Mouse (Mus musculus) R1 (cell line): ENCODE results near the gene Ltbp2.

Experiments used
- DNase-seq: peaks from one replicate; pipeline ENCODE4 v3.0.0-alpha.2; 2018; ENCODE audit warnings: low read depth, low spot score

Gene Ltbp2

DNA sequence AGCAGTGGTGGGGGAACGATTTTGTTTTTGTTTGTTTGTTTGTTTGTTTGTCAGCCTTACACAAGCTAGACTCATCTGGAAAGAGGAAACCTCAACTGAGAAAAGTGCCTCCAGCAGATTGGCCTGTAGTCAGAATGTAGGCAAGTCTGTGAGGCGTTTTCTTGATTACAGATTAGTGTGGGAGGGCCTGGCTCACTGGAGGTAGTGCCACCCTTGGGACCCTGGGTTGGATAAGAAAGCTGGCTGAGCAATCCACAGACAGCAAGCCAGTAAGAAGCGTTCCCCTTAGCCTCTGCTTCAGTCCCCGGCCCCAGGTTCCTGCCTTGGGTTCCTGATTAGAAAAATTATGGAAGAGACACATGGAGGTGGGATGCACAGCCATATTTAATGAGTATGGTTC, 36.4 kb downstream of the Ltbp2 start:
- no peak for DNase-seq

DNA sequence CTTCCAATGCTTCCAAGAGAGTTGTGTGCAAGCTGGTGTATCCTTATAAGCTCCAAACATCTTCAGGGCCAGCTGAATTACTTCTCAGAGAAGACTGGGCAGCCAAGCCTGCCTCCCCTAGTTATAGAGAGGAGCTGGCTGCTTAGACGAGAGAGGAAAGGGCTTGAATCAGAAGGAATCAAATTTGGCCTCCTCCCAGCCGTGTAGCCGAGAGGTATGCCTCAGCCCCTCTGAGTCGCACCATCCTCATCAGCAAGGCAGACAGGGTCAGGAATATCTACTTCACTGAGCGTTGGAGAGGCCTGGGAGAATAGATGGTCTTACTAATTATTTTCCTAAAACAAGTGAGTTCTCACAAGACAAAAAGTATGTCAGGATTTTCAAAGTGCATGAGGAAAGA, 40.7 kb downstream of the Ltbp2 start:
- DNase-seq = no peak

DNA sequence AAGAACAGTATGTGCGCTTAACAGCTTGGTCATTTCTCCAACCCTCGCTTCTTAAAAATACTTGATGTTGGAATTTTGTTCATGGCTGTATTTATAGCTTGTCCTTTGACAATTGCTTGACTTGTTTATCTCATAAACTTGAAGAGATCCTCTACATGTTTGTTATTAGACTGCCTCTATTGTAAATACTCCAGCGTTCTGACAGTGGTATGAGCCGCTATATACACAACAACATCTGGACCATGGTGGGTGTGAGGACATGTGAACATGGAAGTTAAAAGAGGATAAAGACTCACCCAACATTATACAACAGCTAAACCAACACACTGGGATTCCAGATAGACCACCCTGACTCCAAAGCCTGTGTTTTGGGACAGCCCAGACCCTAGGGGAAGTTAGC, 41.6 kb downstream of the Ltbp2 start:
- no peak for DNase-seq

DNA sequence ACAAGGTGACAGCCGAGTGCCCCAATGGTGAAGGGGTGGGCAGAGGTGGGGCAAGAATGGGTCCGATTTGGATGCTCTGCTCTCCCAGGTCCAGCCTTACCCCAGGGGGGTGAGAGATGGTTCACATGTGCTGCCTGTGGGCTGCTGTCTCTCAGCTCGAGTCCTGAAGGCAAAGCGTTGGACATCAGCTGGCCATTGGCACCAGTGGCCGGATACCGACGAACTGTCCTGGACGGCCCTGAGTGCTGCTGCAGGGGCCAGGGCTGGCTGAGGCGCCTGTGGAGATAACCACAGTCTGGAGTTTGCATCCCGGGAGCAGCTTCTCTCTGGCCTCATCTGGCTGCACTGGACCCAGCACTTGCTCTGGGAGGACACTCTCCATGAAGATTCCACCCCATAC, 44.7 kb downstream of the Ltbp2 start:
- no peak for DNase-seq

DNA sequence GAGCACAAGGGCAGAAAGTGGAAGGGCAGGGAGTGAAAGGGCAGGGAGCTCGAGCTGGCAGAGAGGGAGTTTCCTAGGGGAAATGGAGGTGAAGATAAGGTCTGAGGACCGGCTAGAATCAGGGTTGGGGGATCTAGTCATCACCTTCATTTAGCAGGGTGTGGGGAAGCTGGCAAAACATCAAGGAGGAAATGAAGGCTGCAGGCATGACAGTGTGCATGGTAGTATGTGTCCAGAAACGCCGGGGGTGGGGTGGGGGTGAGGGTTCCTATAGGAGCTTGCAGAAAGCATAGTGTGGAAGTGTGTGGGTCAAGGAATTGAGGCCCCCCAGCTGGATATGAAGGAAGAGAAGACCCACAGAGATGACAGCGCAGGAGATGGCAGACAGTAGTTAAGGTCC, 45.2 kb downstream of the Ltbp2 start:
- no peak for DNase-seq

DNA sequence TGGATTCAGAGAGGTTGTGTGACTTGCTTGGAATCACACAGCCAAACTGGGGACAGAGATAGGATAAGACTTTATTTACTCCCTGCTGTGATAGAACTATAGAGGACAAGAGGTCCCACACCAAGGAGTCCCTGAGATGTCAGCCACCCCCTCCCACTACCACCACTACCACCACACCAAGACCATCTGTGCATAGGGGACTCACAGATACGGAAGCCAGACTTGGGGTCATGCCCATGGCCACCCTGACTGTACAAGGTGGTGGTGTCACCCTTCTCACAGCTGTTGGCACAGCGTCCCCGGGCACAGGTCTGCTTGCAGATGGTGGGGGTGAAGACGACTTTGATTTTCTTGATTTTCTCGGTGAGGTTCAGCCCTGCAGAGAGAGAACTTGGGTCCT, 45.9 kb downstream of the Ltbp2 start:
- DNase-seq = no peak

DNA sequence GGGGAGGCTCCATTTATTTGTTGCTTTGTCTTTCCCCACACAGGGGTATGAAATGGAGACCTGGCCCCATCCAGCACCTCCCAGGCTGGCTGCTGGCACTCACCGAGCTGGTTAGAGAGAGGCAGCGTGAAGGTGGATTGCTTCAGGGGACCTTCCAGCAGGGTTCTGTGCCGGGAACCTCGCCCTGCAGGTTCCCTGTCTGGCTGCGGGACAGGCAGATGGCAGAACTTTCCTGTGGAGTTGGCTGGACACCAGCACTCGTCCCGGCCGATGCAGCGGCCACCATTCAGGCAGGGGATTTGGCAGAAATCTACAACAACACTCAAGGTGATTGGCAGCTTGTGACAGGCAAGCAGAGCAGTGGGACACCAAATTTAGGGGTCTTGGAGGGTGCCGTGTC, 46.4 kb downstream of the Ltbp2 start:
- no peak for DNase-seq

DNA sequence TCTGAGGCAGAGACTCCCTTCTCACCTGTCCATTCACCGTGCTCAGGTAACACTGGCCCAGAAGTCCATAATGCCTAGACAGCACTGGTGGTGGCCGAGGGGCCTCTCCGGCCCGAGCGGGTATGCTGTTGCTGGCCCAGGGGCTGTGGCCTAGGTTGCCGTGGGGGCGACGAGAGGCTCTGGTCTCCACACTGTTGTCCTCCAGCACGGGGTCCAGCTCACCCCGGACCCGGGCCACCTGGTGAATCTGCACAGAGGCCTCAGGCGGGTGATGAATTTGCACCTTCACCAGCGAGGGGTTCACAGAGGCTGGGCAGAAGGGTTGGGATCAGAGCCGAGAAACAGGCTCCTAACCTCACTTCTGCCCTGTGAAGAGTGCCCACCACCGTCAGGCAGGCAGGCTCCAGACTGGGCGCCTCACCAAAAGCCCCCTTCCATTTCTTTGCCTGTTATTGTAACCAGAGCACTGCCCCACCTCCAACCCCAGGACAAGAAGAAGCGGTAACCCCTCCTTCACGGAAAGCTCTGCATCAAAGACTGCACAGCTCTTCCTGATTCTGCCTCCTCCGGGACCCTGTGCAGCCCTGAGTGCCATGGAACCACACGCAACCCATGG, 47.1 kb downstream of the Ltbp2 start:
- DNase-seq = no peak

DNA sequence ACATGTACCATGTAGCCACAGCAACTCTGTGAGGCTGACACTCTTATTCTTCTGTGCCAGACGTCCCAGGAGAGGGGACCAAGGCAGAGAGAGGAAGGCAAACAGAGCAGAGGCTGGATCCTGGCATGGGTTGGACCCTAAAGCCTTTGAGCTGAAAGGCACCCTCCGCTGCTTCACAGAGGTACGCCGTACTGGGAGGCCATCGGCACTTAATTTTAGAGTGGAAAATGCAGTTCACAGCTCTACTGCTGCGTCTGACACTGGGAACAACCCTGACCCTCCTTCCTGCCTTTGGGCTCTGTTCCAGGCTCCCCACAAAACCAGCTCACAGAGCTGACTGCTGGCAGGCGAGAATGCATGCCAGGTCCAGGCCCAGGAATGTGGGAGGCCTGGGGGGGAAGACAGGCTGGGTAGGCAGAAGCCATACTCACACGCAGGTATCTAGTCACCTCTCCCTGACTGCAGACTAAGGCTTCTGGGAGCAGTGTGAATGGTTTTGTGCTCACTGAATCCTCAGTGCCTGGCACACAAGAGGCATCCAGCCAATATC, 48.9 kb downstream of the Ltbp2 start:
- no peak for DNase-seq

DNA sequence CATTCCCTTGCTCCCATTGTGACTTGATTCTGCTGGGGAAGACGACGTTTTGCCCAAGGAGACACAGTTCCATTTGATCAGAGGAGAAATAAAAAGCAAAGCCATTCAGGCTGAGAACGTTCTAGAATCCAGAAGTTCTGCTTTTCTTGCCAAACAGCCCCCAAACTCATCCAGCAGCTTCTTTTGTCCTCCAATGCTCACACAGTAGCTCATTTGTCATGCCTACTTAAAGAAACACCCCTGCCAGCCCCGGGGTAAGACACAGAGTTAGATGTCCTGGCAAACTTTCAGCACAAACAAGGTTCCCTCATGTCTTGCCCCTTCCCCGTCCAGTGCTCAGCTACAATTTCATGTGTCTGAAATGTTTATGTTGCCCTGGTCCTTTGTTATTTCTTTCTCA, 52.1 kb downstream of the Ltbp2 start:
- DNase-seq = no peak

DNA sequence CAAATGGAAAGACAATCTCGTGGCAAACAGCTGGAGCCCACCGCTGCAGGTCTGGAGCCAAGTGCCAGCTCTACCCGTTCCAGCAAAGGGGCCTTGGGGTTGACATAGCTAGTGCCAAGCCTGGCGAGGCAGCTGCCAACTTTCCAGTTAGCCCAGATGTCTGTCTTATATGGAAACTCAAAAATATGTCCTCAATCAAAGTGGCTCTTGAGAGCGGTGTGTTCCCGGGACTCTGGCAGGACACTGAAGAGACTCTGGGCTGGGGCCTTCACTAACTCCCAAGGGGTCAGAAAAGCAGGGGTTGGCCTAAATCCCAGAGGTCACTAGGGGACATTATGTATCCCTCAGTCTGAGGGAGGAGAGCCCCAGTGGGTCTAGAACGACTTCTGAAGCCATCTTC, 52.7 kb downstream of the Ltbp2 start:
- no peak for DNase-seq

DNA sequence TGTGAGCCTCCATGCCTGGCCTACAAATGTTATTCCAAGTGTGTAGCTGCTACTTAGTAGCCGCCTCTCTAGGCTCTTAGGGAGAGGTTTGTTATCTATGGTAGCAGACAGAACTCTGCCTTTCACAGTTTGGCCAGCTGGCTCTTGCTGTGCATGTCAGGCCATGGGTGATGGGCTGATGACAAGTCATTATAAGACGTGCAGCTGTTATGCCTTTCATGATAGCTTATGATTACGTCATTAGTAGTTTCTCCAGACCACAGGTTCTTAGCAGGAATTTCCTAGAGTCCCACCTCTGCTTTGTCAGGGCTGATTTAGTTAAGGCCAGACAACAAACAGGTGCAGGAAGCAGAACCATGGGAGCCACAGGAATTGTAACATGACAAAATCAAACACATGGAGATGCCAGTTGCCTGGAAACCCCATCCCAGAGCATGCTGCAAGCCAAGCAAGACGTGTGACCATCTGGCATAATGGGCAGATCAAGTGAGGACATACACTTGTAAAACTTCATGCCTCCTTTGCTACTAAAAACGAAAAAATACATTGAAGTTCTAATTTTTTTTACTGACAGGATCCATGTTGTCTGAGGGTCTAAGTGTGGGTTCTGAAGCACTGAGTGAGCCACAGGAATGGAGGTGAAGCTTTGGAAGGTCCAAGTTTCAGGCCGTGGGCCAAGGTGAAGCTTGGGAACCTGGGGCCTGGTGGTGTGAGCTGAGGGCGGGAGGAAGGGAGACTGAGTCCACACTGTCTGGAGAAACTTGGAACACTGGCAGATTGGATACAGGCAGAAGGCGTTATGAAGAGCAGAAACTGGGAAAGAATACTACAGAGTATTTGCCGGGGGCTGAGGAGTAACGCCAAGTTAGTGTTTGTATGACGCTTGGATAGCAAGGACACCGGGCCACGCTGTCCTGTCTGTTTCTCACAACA, 56.8 kb downstream of the Ltbp2 start:
- no peak for DNase-seq

DNA sequence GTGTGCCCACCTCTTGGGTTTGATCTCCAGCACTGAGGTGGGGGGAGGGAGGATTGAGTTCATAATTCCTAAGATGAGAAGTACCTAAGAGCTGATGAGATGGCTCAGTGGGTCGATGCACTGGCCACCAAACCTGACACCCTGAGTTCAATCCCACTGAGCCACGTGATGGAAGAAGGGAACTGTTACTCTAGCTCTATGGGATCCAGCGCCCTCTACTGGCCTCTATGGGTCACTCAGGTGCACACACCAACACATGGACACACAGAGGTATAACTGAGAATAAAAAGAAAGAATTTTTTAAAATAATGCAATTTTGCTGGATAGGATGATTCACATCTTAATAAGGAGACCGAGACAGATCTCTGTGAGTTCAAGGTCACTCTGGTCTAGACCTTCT, 57.8 kb downstream of the Ltbp2 start:
- DNase-seq = peak; percentile 77

DNA sequence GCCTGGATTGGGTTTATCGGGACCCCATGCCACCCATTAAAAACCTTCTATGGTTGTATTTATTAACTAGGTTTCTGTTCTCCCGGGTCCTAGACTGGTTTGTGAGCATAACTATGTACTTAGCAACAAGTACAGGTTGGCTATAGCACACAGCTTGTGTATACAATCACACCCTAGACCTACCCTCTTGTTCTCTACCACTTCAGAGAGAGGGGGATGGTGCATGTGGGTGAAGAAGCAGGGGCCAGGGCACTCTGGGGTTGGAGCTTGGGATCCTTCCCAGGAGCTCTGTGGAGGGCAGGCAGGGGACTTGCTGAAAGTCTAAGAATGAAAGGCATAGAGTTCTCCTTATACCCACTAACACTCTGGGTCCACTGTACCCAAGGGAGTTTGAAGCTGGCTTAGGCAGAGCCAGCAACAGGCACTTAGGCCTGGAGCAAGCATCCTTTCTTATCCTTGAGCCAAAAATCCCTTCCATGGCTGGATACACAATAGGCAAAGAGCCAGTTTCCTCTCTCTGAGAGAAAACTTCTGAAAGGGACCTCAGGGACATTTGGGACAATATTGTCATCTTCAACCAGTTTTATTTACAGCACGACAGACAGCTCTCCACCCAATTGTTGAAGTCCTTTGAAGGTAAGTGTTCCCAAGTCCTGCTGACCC, 61.5 kb downstream of the Ltbp2 start:
- no peak for DNase-seq

DNA sequence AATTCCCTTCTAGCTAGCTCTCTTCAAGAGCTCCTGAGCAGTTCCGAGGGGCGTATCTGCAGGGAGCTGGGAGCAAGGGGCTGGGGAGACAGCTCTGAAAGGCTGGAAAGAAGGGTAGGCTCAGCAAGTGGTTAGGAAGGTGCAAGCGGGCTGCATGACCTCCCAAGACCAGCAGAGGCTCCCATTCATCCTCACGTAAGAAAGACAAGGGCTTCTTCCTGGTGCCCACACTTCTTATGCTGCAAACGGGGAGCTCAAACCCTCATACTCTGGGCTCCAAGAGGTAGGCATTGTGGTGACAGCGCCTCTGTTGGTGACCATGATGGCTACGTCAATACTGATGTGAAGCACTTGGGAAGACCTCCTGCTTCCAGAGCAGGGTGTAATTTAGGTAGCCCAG, 62.6 kb downstream of the Ltbp2 start:
- DNase-seq = peak; percentile 28

DNA sequence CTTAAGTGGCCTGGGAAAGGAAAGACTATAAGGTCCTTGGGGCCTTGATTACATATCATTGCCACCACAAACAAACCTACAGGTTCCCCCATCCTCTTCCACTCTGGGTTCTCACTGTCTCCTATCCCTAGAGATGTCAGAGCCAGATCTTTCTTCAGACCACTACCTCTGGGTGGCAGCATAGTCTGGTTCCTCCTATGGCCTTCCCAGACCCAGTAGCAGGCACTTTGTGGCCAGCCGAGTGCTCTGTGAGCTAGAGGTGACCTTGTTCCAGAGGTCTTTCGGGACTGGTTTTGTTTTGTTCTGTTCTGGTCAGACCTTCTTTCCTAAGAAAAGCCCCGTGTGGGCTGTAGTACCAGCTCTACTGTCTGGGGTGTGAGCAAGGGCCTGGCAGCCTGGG, 64.3 kb downstream of the Ltbp2 start:
- no peak for DNase-seq

DNA sequence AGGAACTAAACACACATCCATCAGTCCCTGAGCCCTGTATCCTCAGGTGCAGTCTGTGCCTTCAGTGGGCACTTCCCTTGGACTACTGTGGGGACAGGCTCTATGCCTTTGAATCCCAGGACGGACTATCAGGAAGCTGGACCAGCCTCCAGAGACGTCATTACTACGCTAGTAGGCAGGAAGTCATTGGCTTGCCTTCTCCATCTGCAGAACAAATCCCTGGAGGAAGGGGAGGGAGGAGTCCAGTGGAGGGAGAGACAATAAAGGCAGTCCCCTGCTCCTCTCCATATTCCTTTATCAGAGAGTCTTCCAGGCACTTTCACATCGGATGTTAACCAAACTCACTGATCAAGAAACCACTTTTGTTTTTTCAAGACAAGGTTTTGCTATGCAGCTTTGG, 64.8 kb downstream of the Ltbp2 start:
- no peak for DNase-seq

DNA sequence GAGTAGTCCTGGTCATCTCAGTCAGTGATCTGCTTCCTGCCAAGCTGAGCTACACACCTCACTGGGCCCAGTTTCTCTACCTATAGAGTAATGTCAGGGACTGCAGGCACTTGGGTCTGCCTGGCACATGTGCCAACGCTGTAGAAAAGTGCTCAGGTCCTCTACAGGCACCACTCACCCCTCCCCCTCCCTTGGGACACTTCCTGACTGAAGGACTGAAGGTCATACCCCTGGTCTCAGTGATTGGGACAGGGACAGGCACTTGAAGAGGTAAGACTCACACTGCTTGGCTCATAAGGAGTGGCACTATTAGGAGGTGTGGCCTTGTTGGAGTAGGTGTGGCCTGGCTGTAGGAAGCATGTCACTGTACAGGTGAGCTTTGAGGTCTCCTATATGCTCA, 65.5 kb downstream of the Ltbp2 start:
- DNase-seq = no peak

DNA sequence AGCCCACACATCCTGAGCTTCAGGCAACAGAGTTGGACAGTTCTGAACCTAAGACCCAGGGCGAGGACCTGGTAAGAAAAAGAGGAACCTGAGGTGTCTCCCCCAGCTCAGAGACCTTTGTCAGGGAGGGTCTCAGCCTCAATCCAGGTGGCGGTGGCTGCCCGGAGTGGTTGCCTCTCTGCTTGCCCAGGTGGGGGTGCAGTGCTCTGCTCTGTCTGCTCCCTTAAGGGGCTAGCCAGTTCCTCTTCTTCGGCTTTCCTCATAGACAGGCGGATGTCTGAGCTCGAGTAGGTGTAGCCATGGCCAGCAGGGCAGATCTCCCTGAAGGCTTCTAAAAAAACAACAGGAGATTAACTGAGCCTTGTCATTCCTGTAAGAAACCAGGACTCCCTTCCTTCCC, 67.3 kb downstream of the Ltbp2 start:
- DNase-seq = no peak

DNA sequence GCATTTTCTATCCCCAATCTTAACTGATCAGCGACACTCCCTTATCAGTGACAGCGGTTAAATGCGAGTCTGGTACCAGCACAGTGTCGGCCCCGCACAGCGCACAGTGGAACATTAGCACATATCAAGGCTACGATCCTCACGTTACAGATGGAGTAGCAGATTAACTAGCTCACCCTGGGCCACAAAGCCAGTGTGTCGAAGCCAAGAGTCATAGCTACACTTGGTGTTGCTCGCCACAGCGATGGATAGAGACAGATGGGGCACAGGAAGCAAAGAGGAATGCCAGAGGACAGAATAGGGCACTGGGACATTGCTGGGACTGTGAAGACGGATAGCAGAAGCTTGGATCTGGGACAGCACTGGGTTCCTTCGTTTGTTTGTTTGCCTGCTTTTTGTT, 69.0 kb downstream of the Ltbp2 start:
- no peak for DNase-seq

DNA sequence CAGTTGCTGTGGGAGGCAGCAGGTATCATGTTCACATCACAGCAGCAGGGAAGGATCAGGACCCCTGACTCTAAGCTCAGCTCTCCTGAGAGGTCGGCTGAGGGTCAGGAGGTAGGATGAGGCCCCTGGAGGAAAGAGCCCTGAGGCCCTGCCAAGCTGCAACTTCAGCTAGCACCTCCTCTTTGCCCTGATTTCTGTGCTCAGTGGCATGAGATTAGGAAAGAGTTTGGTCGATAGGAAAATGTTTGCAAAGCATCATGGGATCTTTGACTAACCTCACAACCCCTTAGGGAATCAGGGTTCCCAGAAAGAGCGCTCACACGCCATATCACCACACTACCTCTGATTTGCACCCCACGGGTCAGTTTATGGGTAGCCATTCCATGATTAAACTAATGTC, 69.6 kb downstream of the Ltbp2 start:
- no peak for DNase-seq

DNA sequence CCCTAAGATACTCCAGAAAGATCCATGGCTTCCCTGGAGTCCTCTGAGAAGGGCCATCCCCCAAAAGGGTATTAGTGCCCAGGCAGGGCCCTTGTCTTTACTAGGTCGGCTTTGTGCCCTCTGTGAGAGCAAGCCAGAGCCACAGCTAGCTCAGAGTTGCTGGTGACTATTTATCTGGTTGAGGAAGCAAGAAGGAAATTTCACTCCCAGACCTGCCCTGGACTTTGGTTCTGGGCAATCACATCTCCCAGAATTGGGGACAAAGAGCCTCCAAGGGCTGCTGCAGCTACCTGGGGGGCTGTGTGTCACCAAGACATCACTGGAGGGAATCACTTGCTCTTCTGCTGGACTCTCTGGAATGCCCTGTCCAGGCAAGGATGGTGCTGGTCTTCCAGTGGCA, 70.3 kb downstream of the Ltbp2 start:
- DNase-seq = no peak
